Mouse (Mus musculus) heart, postnatal 4 days (tissue): Measurements from ENCODE around the gene Rabgef1. TPM values are rescaled to one million over a fixed set of nuclear protein-coding genes. Genes with fewer than 3 reads are reported as not detected.

Source experiments
- DNase-seq: peaks from one replicate; pipeline ENCODE4 v3.0.0; 2021
- total RNA-seq, 2 experiments: library from RNA; stranded (reverse); gene quantifications; 2 replicates each; pipeline ENCODE4 v1.2.3; 2021

Gene Rabgef1
- total RNA-seq, 2 experiments from 2014 or later = 19.4 to 23.5 TPM

- DNase-seq = peak; percentile 54
These were observed 481 bp downstream of the Rabgef1 start for GRCm38 (mm10) chr5:130171956-130172601.

GRCm38 (mm10) chr5:130173012-130173411 lies 1.4 kb downstream of the Rabgef1 start:
- no peak for DNase-seq

GRCm38 (mm10) chr5:130177871-130178270 lies 6.3 kb downstream of the Rabgef1 start:
- DNase-seq = no peak

- DNase-seq = no peak
These were observed 8.8 kb downstream of the Rabgef1 start for GRCm38 (mm10) chr5:130180362-130180761.

GRCm38 (mm10) chr5:130181740-130182540 lies 10.3 kb downstream of the Rabgef1 start:
- DNase-seq = no peak

GRCm38 (mm10) chr5:130182541-130182821 lies 10.9 kb downstream of the Rabgef1 start:
- no peak for DNase-seq

- no peak for DNase-seq
These were observed 12.7 kb downstream of the Rabgef1 start for GRCm38 (mm10) chr5:130184193-130184856.

GRCm38 (mm10) chr5:130185312-130185711 lies 13.7 kb downstream of the Rabgef1 start:
- no peak for DNase-seq

- DNase-seq = no peak
These were observed 15.8 kb downstream of the Rabgef1 start for GRCm38 (mm10) chr5:130187383-130187782.

GRCm38 (mm10) chr5:130190909-130191308 lies 19.3 kb downstream of the Rabgef1 start:
- no peak for DNase-seq

GRCm38 (mm10) chr5:130191865-130192264 lies 20.3 kb downstream of the Rabgef1 start:
- DNase-seq = no peak

- no peak for DNase-seq
These were observed 20.9 kb downstream of the Rabgef1 start for GRCm38 (mm10) chr5:130192356-130192944.

- no peak for DNase-seq
These were observed 22.2 kb downstream of the Rabgef1 start for GRCm38 (mm10) chr5:130193760-130194159.

GRCm38 (mm10) chr5:130196307-130196706 lies 24.7 kb downstream of the Rabgef1 start:
- no peak for DNase-seq

GRCm38 (mm10) chr5:130197454-130197853 lies 25.9 kb downstream of the Rabgef1 start:
- DNase-seq = no peak

GRCm38 (mm10) chr5:130197981-130198380 lies 26.4 kb downstream of the Rabgef1 start:
- DNase-seq = no peak

GRCm38 (mm10) chr5:130200233-130201029 lies 28.8 kb downstream of the Rabgef1 start:
- DNase-seq = no peak

- DNase-seq = no peak
These were observed 32.4 kb downstream of the Rabgef1 start for GRCm38 (mm10) chr5:130203948-130204347.

- DNase-seq = no peak
These were observed 33.0 kb downstream of the Rabgef1 start for GRCm38 (mm10) chr5:130204560-130204959.

- no peak for DNase-seq
These were observed 33.9 kb downstream of the Rabgef1 start for GRCm38 (mm10) chr5:130205441-130206023.

- no peak for DNase-seq
These were observed 35.7 kb downstream of the Rabgef1 start for GRCm38 (mm10) chr5:130207299-130207698.

GRCm38 (mm10) chr5:130212956-130213355 lies 41.4 kb downstream of the Rabgef1 start:
- DNase-seq = no peak
